Mouse (Mus musculus) lung, postnatal 14 days (tissue): ENCODE results near the gene Afg3l1.
"Not testable (repeated sequence)": the region's sequence is repeated elsewhere in the genome, so short reads cannot be mapped to it uniquely, and the experiment has no call there.

Experiments used
- DNase-seq: peaks from one replicate; pipeline ENCODE4 v3.0.0; 2021

Gene Afg3l1

GRCm38 (mm10) chr8:123518172-123518571 lies 40.5 kb downstream of the Afg3l1 start:
- no peak for DNase-seq

GRCm38 (mm10) chr8:123518667-123519066 lies 41.0 kb downstream of the Afg3l1 start, which contains the start of gene Gas8:
Gene Gas8, plus strand, starts transcription at chr8:123518834.
- DNase-seq = peak; percentile 91

GRCm38 (mm10) chr8:123520048-123520447 lies 42.3 kb downstream of the Afg3l1 start:
- DNase-seq = not testable (repeated sequence)

GRCm38 (mm10) chr8:123527720-123528489 lies 50.2 kb downstream of the Afg3l1 start:
- no peak for DNase-seq

- DNase-seq = no peak
Observed at GRCm38 (mm10) chr8:123536242-123536989, 58.7 kb downstream of the Afg3l1 start.

- no peak for DNase-seq
Observed at GRCm38 (mm10) chr8:123536990-123537380, 59.3 kb downstream of the Afg3l1 start.

GRCm38 (mm10) chr8:123537641-123538040 lies 59.9 kb downstream of the Afg3l1 start:
- peak; percentile 20 for DNase-seq
